Mouse (Mus musculus) embryo, embryonic 11 days (tissue): ENCODE results near the gene Fgfr2.
A peak's percentile ranks its signal among the peaks of the same experiment; 100 is the strongest.

Experiments used
- DNase-seq: peaks from one replicate; pipeline ENCODE4 v3.0.0-alpha.2; 2015

Fgfr2 gene

DNA sequence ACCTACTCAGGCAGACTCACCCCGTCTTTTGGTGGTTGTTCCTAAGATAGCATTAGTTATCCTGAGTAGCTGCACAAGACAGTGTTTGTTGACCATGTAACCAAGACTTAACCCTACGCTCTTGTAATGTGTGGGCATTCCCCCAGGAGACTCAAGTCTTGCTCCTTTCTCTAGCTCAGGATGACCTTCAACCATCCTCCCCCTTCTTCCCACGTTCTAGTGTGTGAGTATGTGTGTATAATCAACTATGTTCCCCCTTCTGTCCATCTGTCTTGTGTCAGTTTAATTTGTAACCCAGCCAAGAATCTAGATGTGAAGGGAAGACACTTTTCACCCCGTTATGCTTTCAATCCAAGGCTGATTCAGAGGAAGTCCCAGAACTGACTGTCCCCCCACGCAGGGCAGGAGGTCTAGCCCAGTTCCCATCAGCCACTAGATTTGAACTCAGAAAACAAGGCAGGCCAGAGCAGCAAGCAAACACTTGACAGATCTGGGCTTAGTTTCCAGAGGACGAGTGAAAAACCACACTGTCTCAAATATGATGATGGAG, 815.4 kb downstream of the Fgfr2 start:
- no peak for DNase-seq

DNA sequence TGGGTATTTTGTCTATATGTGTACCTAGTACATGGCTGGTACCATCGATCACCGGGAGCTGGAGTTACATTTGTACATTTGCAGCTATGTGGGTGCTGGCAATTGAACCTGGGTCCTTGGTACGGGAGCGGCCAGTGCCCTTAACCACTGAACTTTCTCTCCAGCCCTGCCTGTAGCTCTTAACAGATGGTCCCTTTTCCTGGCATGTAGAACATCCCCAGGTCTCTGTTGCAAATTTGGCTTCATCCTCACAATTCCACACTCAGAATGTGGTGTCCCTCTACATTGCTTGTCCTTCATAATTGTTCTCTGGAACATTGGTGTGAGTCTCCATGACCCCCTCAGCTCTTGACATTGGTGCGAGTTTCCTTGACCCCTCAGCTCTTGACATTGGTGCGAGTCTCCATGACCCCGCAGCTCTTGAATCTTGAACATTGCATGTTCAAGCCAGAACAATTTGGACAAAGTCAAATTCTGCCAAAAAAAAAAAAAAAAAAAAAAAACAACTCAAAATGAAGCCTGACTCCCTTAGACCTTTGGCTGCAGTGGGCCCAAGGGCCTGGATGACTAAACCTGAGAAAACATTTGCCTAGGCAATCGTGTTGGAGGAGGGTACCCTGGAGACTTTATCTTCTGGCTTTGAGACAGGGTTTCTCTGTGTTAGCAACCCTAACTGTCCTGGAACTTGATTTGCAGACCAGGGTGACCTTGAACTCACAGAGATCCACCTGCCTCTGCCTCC, 816.3 kb downstream of the Fgfr2 start:
- DNase-seq = no peak

DNA sequence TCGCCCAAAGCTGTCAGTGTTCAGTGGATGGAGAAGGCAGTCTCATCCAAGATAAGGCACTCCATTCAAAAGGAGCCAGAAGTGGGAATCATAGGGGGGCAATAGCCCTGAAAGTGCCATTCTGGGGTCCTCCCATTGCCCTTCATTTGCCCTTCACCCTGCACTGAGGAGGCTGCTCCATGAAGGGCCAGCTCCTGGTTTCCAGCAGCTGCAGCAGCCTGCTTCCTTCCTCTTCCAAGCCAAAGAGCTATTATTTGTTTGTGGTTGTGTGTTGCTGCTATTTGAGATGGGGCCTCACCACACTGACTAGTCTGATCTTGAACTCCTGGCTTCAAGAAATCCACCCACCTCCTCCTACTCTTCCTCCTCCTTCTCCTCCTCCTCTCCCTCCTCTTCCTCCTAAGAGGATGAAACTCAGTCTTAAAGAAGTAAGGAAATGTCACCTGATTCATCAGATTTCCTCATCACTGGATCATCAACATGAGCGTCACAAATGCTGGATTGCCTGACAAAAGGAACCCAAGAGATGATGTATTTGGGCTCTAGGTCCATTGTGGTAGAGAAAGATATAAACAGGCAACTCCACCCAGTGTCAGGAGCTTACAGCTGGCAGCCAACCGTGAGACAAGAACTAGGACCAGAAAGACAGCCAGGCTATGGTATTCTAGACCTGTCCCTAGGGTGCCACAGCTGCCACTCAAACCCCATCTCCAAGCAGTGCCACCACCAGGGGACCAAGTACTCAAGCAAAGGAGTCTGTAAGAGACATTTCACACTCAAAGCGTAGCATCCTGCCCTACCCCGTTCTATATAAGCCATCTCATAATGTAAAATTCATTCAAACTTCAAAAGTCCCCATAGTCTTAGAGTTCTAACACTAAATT, 817.4 kb downstream of the Fgfr2 start:
- DNase-seq = no peak

DNA sequence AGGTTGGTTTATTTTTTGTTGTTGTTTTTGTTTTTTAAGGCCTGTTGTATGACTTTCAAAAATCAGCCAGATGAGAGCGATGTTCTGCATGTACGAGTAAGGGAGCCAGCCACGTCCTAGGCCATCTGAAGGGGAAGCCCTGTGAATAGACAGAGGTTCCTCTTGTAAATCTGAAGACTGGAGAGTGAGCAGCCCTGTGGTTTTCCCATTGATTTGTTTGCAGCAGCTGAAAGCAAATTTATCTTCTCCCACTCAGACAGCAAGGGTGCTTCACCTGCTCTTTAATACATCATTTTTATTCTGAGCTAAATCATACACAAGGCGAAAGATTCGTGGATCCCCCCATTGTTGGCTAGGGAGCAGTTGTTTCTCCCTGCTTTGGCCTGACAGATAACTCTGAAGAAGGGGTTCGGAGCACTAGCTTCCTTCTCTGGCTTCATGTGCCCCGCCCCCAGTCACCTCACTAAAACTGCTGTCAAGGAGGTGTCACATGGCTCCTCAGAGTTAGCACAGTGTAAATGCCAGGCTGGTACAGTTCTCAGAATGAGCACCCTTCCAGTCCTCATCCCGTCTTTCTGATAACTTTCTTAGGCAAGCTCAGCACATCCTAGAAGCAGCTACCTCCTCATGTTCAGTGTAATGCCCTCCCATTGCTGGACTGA, 818.6 kb downstream of the Fgfr2 start:
- DNase-seq = no peak

DNA sequence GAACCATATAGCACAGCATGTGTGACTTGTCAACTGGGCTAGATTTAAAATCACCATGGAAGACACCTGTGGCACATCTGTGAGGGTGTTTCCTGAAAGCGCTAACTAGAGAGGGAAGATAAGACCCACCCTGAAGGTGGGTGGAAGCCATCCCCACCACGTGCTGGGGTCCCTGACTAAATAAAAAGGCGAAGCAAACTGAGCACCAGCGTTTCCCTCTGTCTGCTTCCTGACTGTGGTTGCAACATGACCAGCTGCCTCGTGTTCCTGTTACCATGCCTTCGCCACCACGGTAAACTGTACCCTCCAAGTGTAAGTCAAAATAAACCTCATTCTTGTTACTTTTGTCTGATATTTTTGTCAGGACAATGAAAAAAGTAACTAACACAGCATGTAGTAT, 819.2 kb downstream of the Fgfr2 start:
- DNase-seq = no peak

DNA sequence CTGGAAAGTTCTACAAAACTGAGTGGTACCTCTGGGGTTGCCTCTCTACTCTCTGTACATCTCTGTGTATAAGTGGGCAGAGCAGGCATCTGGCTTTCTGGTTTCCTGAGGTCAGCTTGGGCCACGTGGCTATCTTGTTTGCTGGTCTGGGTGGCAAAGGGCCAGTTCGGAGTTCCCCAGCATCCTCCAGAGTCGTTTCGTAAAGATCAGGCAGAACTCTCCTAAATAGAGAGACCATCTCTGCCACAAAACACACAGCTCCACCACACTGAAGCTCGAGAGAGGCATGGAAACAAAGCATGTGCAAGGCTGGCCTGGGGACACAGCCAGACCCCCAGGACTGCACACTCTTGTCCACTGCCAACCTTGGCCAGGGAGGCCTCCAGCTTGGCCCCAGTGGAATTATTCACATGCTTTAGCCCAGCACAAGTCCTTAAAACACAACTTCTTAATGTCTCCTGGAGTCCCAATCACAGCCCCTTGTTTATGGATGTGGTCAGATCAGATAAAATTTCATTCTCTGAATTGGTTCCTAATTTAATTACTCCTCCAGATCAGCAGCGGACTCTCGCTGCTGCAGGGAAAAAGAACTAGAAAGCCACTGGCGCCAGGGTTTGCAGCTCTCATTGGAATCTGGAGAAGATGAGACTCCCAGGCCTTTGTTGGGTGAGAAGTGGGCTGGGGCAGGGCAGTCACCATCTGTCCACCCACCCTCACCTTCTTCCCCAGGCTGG, 820.5 kb downstream of the Fgfr2 start:
- DNase-seq = no peak

DNA sequence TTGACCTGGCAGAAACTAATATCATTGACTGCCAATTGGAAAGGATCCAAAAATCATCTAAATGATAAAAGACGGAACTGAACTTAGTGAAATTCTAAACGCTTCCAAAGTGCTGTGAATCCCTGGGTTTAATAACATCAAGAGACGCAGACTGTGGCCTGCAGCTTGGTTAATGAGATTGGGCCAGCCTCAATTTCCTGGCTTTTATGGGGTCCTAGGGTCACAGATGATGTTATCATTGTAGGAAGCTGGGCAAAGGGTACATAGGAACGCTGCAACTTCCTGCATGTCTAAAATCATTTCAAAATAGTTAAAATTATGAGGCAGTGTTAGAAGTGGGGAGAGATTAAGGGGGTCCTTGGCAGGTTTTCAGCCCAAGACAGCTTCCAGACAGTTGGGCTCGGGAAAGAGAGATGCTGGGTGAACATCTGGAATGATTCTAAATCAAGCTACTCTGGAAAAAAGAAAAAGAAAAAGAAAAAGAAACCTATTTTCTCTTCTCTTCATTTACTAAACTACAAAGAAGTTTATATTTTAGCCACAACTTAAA, 823.4 kb downstream of the Fgfr2 start:
- DNase-seq = peak; percentile 29

DNA sequence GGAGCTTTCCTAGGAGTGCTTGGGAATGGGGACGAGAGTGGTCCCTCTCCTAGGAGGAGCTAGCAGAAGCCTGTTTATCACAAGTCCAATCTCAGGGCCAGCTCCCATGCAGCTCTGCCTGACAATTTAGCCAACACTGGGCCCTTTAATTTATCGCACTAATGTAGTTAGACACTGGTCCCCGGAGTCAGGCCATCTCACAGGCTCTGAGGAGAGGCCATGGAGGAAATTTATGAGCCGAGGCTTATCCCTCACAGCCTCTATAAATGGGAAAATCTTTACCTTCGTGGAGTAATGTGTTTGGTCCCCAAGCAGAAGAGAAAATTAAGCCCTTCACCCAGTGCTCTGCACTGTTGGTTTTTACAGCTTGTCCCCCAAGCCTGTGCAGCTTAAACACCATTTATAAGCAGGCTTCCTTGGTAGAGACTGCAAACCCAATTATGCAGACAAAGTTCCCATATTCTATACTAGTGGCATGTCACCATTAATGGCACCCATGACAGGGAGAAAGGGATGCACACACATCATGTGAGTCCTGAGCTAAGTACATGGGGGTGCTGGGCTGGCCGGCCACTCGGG, 824.6 kb downstream of the Fgfr2 start:
- DNase-seq = no peak

DNA sequence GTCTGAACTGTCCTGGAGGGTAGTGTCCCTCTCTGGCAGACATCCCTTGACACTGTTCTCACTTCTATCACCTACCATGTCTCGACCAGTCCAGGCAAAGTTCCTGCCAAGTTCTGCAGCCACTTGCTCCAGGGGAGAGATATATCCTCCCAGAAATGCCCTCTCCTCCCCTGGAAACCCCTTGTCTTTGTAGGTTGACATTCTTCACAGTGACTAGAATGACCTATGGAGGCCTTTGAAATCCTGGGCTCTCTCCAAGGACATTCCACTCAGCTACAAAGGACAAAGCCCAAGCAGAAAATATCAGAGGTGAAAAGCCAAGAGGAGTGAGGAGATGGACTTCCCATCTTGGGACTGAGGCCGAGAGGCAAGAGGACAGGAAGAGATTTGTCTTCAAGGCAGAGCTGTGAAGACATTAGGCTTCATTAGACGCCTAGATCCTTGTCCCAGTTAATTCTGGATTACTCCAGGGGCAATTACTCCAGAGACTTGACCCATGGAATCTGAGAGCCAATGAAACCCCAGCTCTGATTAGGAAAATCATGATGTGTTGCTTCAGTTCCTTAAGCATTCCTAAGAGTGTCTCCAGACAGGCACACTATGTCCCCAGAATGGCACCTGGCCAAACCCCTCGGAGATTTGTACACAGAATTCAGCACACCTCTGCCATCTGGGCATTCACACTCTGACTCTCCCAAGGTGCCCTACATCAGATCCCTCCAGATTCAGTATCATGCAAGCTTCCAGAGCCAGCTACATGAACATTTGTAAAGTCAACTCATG, 826.3 kb downstream of the Fgfr2 start:
- no peak for DNase-seq

DNA sequence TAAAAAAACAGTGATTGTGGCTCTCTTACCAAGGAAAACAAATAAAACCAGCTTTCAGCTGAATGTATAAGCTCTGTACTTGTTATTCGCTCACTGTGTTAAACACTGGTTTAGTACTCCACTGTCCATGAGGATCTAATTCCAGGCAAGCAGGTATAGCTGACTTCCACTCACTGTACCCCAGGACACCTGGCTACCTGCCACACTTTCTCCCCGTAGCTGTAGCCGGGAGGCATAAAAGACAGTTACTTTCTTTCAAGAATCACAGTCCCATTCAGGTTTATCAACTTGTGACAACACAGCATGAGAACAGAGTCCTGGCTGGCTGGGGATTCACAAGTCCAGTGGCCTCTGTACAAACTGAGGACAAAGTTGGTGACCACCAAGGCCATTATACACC, 827.0 kb downstream of the Fgfr2 start:
- DNase-seq = no peak

DNA sequence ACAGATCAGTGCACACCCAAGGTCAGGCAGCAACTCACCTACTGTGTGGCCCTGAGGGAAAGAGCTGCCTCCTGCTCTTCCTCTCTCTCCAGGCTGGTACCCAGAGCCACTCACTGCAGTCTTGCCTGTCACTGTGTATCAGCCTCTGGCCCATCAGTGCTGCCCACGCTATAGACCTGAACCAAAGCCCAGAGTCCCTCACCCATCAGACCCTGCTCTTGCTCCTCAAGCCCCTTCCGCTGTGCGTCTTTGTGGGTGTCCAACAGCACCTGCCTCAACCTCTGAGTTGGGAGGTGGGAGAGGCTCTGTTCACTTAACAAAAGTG, 835.8 kb downstream of the Fgfr2 start:
- no peak for DNase-seq

DNA sequence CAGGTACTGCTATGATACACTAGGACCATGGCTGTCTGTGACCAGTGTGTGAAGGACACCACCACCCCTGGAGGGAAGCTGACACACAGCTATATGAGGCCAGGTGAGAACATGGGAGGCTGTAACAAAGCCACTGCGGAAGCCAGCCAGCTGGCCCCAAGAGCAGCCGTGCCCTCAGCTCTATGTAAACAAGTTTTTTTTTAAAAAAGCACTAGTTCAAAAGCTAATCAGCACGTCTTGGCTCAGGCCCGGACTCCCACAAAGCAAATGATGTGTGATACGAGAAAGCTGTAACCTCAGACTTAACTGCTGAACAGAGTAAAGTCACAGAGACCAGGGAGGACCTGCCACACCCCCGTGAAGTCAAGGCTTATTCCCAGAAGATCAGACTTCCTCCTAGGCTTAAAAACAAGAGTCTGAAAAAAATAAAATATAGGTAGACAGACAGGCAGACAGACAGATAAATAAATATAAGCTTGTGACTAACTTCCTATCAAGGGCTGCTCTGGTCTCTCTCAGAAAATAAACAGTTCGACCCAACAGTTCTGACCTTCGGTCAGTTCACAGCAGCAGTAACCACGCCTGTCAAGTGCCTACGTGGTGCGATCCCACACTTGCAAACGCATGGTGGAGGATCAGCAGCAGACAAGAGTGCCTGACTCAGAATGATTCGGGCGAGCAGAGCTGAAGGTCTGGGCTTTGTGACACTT, 836.4 kb downstream of the Fgfr2 start:
- DNase-seq = peak; percentile 47

DNA sequence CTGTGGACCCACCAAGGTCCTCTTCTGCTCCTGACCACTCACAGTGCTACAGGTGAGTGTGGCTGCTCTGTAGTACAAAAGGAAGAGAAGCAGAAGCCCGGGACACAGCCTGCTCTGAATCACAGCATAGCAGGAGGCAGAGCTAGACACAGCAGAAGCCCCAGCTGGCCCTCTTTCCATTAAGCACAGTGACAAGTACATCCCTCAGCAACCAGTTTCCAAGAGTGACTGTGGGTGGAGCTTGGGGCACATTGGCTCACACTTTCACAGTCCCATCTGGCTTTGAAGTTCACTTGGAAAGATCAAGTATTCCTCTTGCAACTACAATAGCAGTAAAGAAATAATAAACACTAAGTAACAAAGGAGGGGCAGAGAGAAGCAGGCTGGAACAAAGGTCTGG, 838.4 kb downstream of the Fgfr2 start:
- peak; percentile 43 for DNase-seq

DNA sequence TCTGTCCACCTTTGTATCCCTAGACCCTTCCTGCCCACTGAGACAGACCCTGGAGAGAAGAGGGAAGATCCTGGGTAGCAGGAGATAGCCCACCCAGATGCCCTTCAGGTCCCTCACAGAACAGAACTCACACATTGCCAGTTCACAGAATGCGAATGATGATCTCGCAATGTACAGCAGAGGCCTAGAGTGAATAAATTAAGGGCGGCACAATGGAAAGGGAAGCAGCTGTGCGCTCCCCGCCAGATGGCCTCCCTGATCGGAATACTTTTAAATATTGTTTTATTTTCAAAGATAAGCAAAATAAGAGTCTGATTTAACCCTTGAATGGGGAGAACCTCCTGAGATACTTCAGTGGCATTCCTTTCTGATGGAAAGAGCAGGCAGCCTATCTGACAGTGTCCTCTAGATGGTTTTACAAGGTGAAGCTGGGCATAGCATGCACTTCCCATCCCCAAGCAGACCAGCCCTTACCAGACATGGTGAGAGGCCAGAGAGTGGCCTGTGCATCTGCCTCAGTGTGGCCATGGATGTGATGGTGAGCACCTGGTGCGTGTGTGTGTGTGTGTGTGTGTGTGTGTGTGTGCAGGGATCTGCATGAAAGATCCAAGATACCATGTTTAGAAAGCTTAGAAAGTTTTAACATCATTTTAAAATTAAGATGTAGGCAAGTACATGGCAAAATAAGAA, 839.0 kb downstream of the Fgfr2 start:
- no peak for DNase-seq

DNA sequence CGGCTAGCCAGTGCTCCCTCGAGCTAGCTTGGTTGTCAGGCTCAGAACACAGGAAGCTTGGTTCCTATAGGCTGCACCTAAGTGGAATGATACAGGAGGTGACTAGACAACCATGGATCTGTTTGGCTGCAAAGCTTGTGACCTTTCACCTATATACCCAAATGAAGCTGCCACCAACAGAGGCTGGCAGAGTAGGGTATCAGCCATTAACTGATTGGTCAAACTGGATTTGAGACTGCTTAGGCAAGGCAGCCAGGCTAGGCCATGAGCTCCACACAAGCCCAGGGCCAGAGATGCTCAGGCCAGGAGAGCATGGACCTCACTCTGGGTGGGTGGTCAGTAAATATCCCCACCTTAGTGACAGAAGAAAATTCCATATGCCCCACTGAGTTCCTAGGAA, 840.6 kb downstream of the Fgfr2 start:
- no peak for DNase-seq

DNA sequence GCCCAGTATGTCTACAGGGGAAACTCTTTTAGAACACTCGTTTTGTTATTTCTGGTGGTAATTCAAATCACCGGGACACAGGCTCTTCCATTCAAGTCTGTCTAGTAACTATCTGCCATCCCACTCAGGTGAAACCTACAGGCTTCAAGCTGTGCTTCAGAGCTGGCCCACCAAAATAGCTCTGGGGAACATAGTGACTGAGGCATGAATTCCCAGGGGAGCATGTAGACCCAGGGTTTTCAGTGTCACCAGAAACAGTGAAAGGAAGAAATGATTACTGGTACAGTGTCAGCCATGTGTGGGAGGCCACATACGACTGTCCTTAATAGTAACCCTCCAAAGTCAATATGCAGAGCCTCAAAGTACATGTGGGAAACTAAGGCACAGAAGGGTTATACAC, 841.0 kb downstream of the Fgfr2 start:
- DNase-seq = no peak

DNA sequence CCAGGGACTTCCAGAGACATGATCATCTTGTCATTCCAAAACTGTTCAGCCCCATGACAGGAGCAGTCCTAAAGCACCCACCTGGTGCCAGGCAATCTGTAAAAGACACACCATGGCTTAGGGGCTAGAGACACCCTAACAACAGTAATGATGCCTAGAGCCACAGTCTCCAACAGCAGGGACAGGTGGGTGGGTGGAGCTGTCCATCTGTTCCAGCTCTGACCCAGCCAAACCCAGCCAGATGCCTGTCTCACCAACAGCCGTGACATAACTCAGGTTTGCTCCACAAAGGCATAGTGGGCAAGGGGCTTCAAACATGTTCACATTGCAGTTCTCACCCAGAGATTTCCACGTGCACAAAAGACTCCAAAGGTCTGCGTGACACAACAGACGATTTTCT, 841.4 kb downstream of the Fgfr2 start:
- DNase-seq = no peak

DNA sequence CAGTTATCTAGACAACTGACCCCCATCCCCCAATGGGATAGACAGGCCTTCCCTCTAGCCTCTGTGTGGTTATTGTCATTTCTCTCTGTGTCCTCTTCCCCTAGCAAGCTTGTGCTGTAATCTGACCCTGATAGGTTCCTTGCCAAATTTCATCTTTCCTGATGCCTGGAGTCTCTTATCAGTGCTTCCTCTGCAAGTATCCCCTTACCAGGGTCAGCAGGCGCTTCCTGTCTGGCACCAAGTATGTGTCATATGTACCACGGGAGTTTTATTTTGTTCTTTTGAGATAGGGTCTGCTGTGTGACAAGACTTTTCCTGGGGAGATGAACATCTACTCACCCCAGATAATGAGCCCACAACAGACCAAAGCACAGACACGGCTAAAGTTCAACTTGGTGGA, 844.5 kb downstream of the Fgfr2 start:
- no peak for DNase-seq

DNA sequence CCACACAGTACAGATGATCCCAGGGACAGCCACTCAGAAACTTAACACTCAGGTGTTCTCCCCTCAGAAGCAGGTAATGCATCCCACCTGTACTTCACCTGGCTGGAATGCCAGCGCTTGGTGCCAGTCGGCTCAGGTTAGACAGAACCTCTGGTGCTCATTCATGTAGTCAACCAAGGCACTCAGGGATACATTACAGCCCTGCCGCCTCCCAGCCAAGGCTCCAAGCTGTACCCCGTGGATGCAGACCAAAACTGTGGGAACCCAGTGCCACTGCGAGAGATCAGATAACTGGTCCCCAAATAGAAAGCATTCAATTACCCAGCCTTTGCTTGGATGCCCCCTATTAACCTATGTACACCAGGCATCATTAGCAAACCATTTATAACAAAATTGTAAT, 846.9 kb downstream of the Fgfr2 start:
- DNase-seq = no peak
